Mouse (Mus musculus) thymus, adult 2 months (tissue): ENCODE data around the gene Gm43518. TPM values are rescaled to one million over a fixed set of nuclear protein-coding genes. Genes with fewer than 3 reads are reported as not detected.

Experiments used
- DNase-seq: peaks from one replicate; pipeline ENCODE4 v3.0.0; 2021
- H3K27ac ChIP-seq: fragments of 200-500 bp; 2 replicates; pipeline ENCODE4 v1.5.1; 2012; ENCODE audit warnings: low read length, control low read depth; ENCODE audit not compliant: control insufficient read depth, insufficient read depth
- H3K27me3 ChIP-seq: fragments of 200-500 bp; 2 replicates; pipeline ENCODE4 v1.6.1; 2012; ENCODE audit warnings: mild to moderate bottlenecking, low read length, moderate library complexity, mixed read lengths; ENCODE audit not compliant: control insufficient read depth, insufficient read depth
- H3K36me3 ChIP-seq: fragments of 200-500 bp; 2 replicates; pipeline ENCODE4 v1.6.1; 2012; ENCODE audit warnings: mild to moderate bottlenecking, low read length, moderate library complexity; ENCODE audit not compliant: control insufficient read depth, insufficient read depth
- H3K4me1 ChIP-seq: fragments of 200-500 bp; replicated peaks from 2 replicates; pipeline ENCODE4 v1.6.1; 2012; ENCODE audit warnings: low read length; ENCODE audit not compliant: control insufficient read depth, insufficient read depth
- H3K4me3 ChIP-seq: fragments of 200-500 bp; 2 replicates; pipeline ENCODE4 v1.5.1; 2012; ENCODE audit warnings: mild to moderate bottlenecking, low read length, control low read depth, moderate library complexity; ENCODE audit not compliant: control insufficient read depth, insufficient read depth
- CTCF ChIP-seq: fragments of 200-500 bp; IDR thresholded peaks from 2 replicates; pipeline ENCODE4 v1.5.1; 2012; ENCODE audit warnings: mild to moderate bottlenecking, control low read depth, low read length, moderate library complexity, borderline replicate concordance; ENCODE audit not compliant: control insufficient read depth, poor library complexity, insufficient read depth; ENCODE audit errors: extremely low read depth
- POLR2A ChIP-seq: fragments of 200-500 bp; IDR thresholded peaks from 2 replicates; pipeline ENCODE4 v1.6.1; 2012; ENCODE audit warnings: mild to moderate bottlenecking, low read length, control low read depth, moderate library complexity; ENCODE audit not compliant: control insufficient read depth, poor library complexity, insufficient read depth; ENCODE audit errors: extremely low read depth
- WGBS: fragments of 180-500 bp; shearing (Covaris S2); methylation state at CpG from one replicate; pipeline ENCODE4 v1.1.7; 2018; 5-methylcytosine and 5-hydroxymethylcytosine counted together
- polyA plus RNA-seq: library from polyadenylated mRNA; depleted of rRNA; stranded (reverse); fragments of >200 nt; gene quantifications from 2 replicates; pipeline ENCODE4 v1.2.3, GENCODE M21; 2012

Gm43518 gene
- polyA plus RNA-seq, 1 experiment, result 0.62 TPM

- Histone ChIP-seq H3K4me3 (no peak overlapping the region), H3K27me3 (no peaks in the 10 kb centered on the region), H3K4me1 (no peaks in the 10 kb centered on the region), H3K36me3 (no peaks in the 10 kb centered on the region), H3K27ac (no peak overlapping the region)
- TF ChIP-seq POLR2A, result no peak
- no peak for TF ChIP-seq CTCF
- DNase-seq, result no peak
- 98% methylated on average over 4 of the region's 4 CpGs for WGBS
Observed at GRCm38 (mm10) chr5:123964208-123964607, 37.0 kb downstream of the Gm43518 start.

- no peak for DNase-seq
- Histone ChIP-seq H3K27ac (no peak overlapping the region), H3K4me3 (no peak overlapping the region), H3K27me3 (no peaks in the 10 kb centered on the region), H3K4me1 (no peaks in the 10 kb centered on the region), H3K36me3 (no peaks in the 10 kb centered on the region)
- TF ChIP-seq POLR2A, result no peak
- TF ChIP-seq CTCF, result no peak
- WGBS, result 99% methylated on average over 2 of the region's 2 CpGs
Observed at GRCm38 (mm10) chr5:123966759-123967158, 39.5 kb downstream of the Gm43518 start.

GRCm38 (mm10) chr5:123968468-123968867 lies 41.2 kb downstream of the Gm43518 start:
- H3K36me3 ChIP-seq, result no peaks in the 10 kb centered on the region
- H3K27ac ChIP-seq, result no peak overlapping the region
- H3K4me1 ChIP-seq, result peaks cover 3% of the 10 kb centered on the region; the same call in 1 of the 2 replicates
- TF ChIP-seq CTCF (no peak), POLR2A (no peak)
- no peak for DNase-seq
- WGBS, result 94% methylated on average over 5 of the region's 5 CpGs
- no peak overlapping the region for H3K4me3 ChIP-seq
- H3K27me3 ChIP-seq, result no peaks in the 10 kb centered on the region

- Histone ChIP-seq H3K4me3 (no peak overlapping the region), H3K36me3 (no peaks in the 10 kb centered on the region), H3K27me3 (no peaks in the 10 kb centered on the region), H3K4me1 (peaks cover 7% of the 10 kb centered on the region; the same call in 1 of the 2 replicates), H3K27ac (no peak overlapping the region)
- WGBS, result 91% methylated on average over 8 of the region's 8 CpGs
- no peak for DNase-seq
- no peak for TF ChIP-seq CTCF
- TF ChIP-seq POLR2A, result no peak
Observed at GRCm38 (mm10) chr5:123969216-123969615, 42.0 kb downstream of the Gm43518 start.

- no peak overlapping the region for H3K27ac ChIP-seq
- TF ChIP-seq POLR2A (no peak), CTCF (no peak)
- peaks cover 10% of the 10 kb centered on the region; the same call in 1 of the 2 replicates for H3K4me1 ChIP-seq
- H3K36me3 ChIP-seq, result no peaks in the 10 kb centered on the region
- no peaks in the 10 kb centered on the region for H3K27me3 ChIP-seq
- H3K4me3 ChIP-seq, result no peak overlapping the region
- no peak for DNase-seq
- 93% methylated on average over 4 of the region's 4 CpGs for WGBS
Observed at GRCm38 (mm10) chr5:123970576-123970975, 43.4 kb downstream of the Gm43518 start.

GRCm38 (mm10) chr5:123972453-123972852 lies 45.2 kb downstream of the Gm43518 start:
- Histone ChIP-seq H3K27ac (no peak overlapping the region), H3K4me3 (no peak overlapping the region), H3K27me3 (no peaks in the 10 kb centered on the region), H3K36me3 (no peaks in the 10 kb centered on the region), H3K4me1 (peaks cover 14% of the 10 kb centered on the region)
- no peak for TF ChIP-seq POLR2A
- no peak for TF ChIP-seq CTCF
- no peak for DNase-seq
- 83% methylated on average over 6 of the region's 6 CpGs for WGBS

GRCm38 (mm10) chr5:123973299-123974178 lies 46.3 kb downstream of the Gm43518 start, which contains the start of gene Hip1r:
Hip1r (plus strand) TSS chr5:123973628.
- WGBS, result under 1% methylated on average over 106 of the region's 106 CpGs
- TF ChIP-seq POLR2A, result no peak
- no peak for TF ChIP-seq CTCF
- Histone ChIP-seq H3K36me3 (no peaks in the 10 kb centered on the region), H3K4me3 (peak within 1 kb of the TSS; percentile 76), H3K4me1 (peaks cover 14% of the 10 kb centered on the region), H3K27me3 (no peaks in the 10 kb centered on the region), H3K27ac (no peak within 1 kb of the TSS; the same call in 1 of the 2 replicates)
- peak; percentile 73 for DNase-seq
